Mouse (Mus musculus) kidney, adult 2 months (tissue): ENCODE measurements around the gene Cul3.

Experiments used
- CTCF ChIP-seq: fragments of 200-500 bp; conservative IDR thresholded peaks from 2 replicates; pipeline ENCODE4 v1.5.1; 2011; ENCODE audit warnings: low read depth, mild to moderate bottlenecking, control low read depth, low read length, moderate library complexity, mixed read lengths; ENCODE audit not compliant: insufficient read depth, insufficient read length
- POLR2A ChIP-seq: fragments of 200-500 bp; IDR thresholded peaks from one replicate; pipeline ENCODE4 v1.6.1; 2011; ENCODE audit warnings: low read depth, low read length, control low read depth

DNA sequence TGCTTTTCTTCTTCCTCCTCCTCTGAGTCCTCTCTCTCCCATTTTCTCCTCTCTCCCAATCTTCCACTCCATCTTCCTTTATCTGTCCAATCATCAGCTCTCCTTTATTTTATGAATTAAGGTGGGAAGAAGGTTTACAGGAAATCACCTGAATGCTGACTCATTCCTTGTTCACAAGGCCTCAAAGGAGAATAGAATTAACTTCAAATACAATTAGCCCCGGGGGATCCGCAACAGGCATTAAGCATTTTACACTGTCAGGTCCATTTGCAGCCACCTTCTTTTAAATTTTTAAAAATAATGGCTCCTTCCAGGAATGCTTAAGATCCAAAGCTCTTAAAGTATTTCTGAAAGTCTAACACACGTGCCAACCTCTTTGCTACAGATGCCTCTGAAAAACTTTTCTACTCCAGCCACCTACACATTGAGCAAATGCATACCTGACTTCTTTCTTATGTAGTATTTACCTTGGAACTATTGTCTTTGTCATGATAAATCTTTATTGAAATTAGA, 24.7 kb downstream of the Cul3 start:
- no peak for TF ChIP-seq CTCF
- no peak for TF ChIP-seq POLR2A
